Mouse (Mus musculus) brain, adult 10 weeks (tissue): Measurements from ENCODE around the gene Krt76. TPM values are rescaled to one million over a fixed set of nuclear protein-coding genes. Genes with fewer than 3 reads are reported as not detected.

Experiments used
- polyA plus RNA-seq: library from polyadenylated mRNA; stranded (reverse); fragments of 350-450 nt; fragmentation: Illumina TruSeq; extraction: RNeasy Lipid Tissue Mini Kit (QIAGEN cat#74804); gene quantifications from one replicate; pipeline ENCODE4 v1.2.3, GENCODE M21; 2015; ENCODE audit warnings: low read depth, low replicate concordance

Krt76 gene
- not detected for polyA plus RNA-seq

GRCm38 (mm10) chr15:101892820-101893219 is at the start of gene Krt76:
Krt76 (minus strand) TSS chr15:101892920.

GRCm38 (mm10) chr15:101940274-101940829 is 47.6 kb upstream of the Krt76 start, which contains the start of gene Krt79:
Krt79 (minus strand) TSS chr15:101940324.

GRCm38 (mm10) chr15:101924635-101925034 is 31.9 kb upstream of the Krt76 start, which contains the start of gene Krt4:
Krt4 (minus strand) TSS chr15:101924735.

GRCm38 (mm10) chr15:101869431-101869830 is 23.3 kb downstream of the Krt76 start, which contains the start of gene Krt77:
Krt77 (minus strand) TSS chr15:101869705.

GRCm38 (mm10) chr15:101850694-101851093 is 42.0 kb downstream of the Krt76 start, which contains the start of gene Krt1:
Krt1 (minus strand) TSS chr15:101850794.

Other genes with a start within 250 kb of the Krt76 start
- gene Gm5478, start 245.5 kb downstream of the Krt76 start, polyA plus RNA-seq = not detected
- gene Krt6b, start 212.6 kb downstream of the Krt76 start, polyA plus RNA-seq = not detected
- not detected for gene Krt6a, start 198.6 kb downstream of the Krt76 start, polyA plus RNA-seq
- gene Krt5, start 180.0 kb downstream of the Krt76 start, polyA plus RNA-seq = not detected
- not detected for gene Krt71, start 149.8 kb downstream of the Krt76 start, polyA plus RNA-seq
- not detected for gene Krt72, start 106.5 kb downstream of the Krt76 start, polyA plus RNA-seq
- 0.88 TPM for gene Krt73, start 90.6 kb downstream of the Krt76 start, polyA plus RNA-seq
- gene Krt2, start 74.8 kb downstream of the Krt76 start, polyA plus RNA-seq = 0.65 TPM
- gene Krt1, start 42.1 kb downstream of the Krt76 start, polyA plus RNA-seq = 5.6 TPM
- 6.7 TPM for gene Krt77, start 23.2 kb downstream of the Krt76 start, polyA plus RNA-seq
- gene Krt4, start 31.8 kb upstream of the Krt76 start, polyA plus RNA-seq = not detected
- not detected for gene Krt79, start 47.4 kb upstream of the Krt76 start, polyA plus RNA-seq
- gene Krt78, start 61.4 kb upstream of the Krt76 start, polyA plus RNA-seq = not detected
- 0.91 TPM for gene Krt8, start 111.6 kb upstream of the Krt76 start, polyA plus RNA-seq
- 1.9 TPM for gene Krt18, start 135.3 kb upstream of the Krt76 start, polyA plus RNA-seq
- 110 TPM for gene Eif4b, start 180.9 kb upstream of the Krt76 start, polyA plus RNA-seq
- 20.3 TPM for gene Tns2, start 207.5 kb upstream of the Krt76 start, polyA plus RNA-seq
- gene Spryd3, start 243.3 kb upstream of the Krt76 start, polyA plus RNA-seq = 141 TPM